9 mouse cellular contexts compared by ENCODE assay signal in the genomic region with DNA sequence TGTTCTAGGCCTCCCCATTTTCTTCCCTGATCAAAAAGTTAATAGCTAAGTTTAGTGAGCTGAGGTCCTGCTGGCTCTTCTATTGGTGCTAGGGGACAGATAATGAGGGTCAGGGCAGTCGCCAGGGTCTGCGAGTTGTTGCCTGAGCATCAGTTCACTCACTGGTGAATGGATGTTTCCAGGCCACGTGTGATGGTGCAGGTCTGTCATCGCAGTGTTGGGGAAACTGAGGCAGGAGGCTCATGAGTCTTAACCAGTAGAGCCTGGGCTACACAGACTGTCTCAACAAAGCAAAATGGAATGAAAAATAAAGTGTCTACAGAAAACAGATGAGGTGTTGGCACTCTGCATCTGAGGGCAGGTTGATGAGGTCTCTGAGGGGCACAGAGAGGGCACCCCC. TPM values are rescaled to one million over a fixed set of nuclear protein-coding genes. Genes with fewer than 3 reads are reported as not detected.
DNase-seq lines count a peak whose midpoint lies in the region; ATAC-seq and TF ChIP-seq lines count a peak whose summit lies in the region.
"Had no signal": no experiment of that assay in that cellular context is flagged by ENCODE, and none has a peak within 500 bp of the region (broad histone marks: within the 10 kb centered on the region; RNA-seq: fewer than 3 reads in every experiment).

No protein-coding gene starts in this region.

- H3K9me3 ChIP-seq in midbrain, embryonic 10.5 days (replicated peaks) = no peaks in the 10 kb centered on the region
- H3K9me3 ChIP-seq in midbrain, postnatal 0 days (ENCODE audit: low read length) = no peaks in the 10 kb centered on the region
- no peaks in the 10 kb centered on the region for H3K9me3 ChIP-seq in forebrain, embryonic 13.5 days (replicated peaks)
- no peaks in the 10 kb centered on the region for H3K9me3 ChIP-seq in limb, embryonic 13.5 days
- H3K9me3 ChIP-seq in stomach, embryonic 14.5 days (ENCODE audit: control insufficient read depth, low read depth, low read length) = no peaks in the 10 kb centered on the region

- no peak overlapping the region for H3K4me2 ChIP-seq in midbrain, postnatal 0 days (ENCODE audit: low read depth, low read length, poor library complexity, severe bottlenecking)
- peak overlapping the region; percentile 73 for H3K4me2 ChIP-seq in forebrain, embryonic 13.5 days
- peak overlapping the region; percentile 73 for H3K4me2 ChIP-seq in limb, embryonic 13.5 days (replicated peaks)
- peak overlapping the region; percentile 51 for H3K4me2 ChIP-seq in stomach, embryonic 14.5 days (replicated peaks; ENCODE audit: low read depth, low read length)

- peaks cover 39% of the 10 kb centered on the region for H3K27me3 ChIP-seq in midbrain, embryonic 10.5 days (ENCODE audit: low read depth, poor library complexity, severe bottlenecking)
- no peaks in the 10 kb centered on the region for H3K27me3 ChIP-seq in midbrain, postnatal 0 days (ENCODE audit: insufficient read depth, low read length)
- no peaks in the 10 kb centered on the region for H3K27me3 ChIP-seq in forebrain, embryonic 13.5 days
- H3K27me3 ChIP-seq in limb, embryonic 13.5 days = no peaks in the 10 kb centered on the region
- no peaks in the 10 kb centered on the region for H3K27me3 ChIP-seq in stomach, embryonic 14.5 days (ENCODE audit: control insufficient read depth, insufficient read depth, low read length)

- peak overlapping the region; percentile 93 for H3K27ac ChIP-seq in midbrain, embryonic 10.5 days (replicated peaks)
- no peak overlapping the region for H3K27ac ChIP-seq in midbrain, postnatal 0 days (ENCODE audit: low read depth, low read length)
- H3K27ac ChIP-seq in forebrain, embryonic 13.5 days = peak overlapping the region; percentile 89
- H3K27ac ChIP-seq in limb, embryonic 13.5 days = peak overlapping the region; percentile 99
- peak overlapping the region; percentile 95 for H3K27ac ChIP-seq in stomach, embryonic 14.5 days (ENCODE audit: low read length)

- DNase-seq in midbrain, embryonic 10.5 days (ENCODE audit: low spot score) = no peak
- no peak for DNase-seq in midbrain, postnatal 0 days (ENCODE audit: low spot score)
- DNase-seq in layer of hippocampus, adult 9-10 months (ENCODE audit: low spot score) = no peak
- no peak for DNase-seq in gastrocnemius, adult 18-20 months (ENCODE audit: low spot score)
- DNase-seq in yolk sac, embryonic 10.5 days (ENCODE audit: low spot score) = no peak

- 35% methylated on average over 4 of the region's 4 CpGs for WGBS in midbrain, embryonic 10.5 days
- 25% methylated on average over 4 of the region's 4 CpGs for WGBS in midbrain, postnatal 0 days
- 15% methylated on average over 4 of the region's 4 CpGs for WGBS in forebrain, embryonic 13.5 days
- 21% methylated on average over 4 of the region's 4 CpGs for WGBS in limb, embryonic 13.5 days
- WGBS in stomach, embryonic 14.5 days = 25% methylated on average over 4 of the region's 4 CpGs

- H3K4me1 ChIP-seq in midbrain, embryonic 10.5 days = peaks cover 65% of the 10 kb centered on the region
- peaks cover 9% of the 10 kb centered on the region for H3K4me1 ChIP-seq in midbrain, postnatal 0 days (ENCODE audit: insufficient read depth, low read length)
- H3K4me1 ChIP-seq in forebrain, embryonic 13.5 days = peaks cover 65% of the 10 kb centered on the region
- H3K4me1 ChIP-seq in limb, embryonic 13.5 days = peaks cover 59% of the 10 kb centered on the region
- peaks cover 51% of the 10 kb centered on the region for H3K4me1 ChIP-seq in stomach, embryonic 14.5 days (ENCODE audit: control insufficient read depth, insufficient read depth, low read length)

- H3K36me3 ChIP-seq in midbrain, embryonic 10.5 days = no peaks in the 10 kb centered on the region
- H3K36me3 ChIP-seq in midbrain, postnatal 0 days (ENCODE audit: insufficient read depth, low read length) = no peaks in the 10 kb centered on the region
- H3K36me3 ChIP-seq in forebrain, embryonic 13.5 days (ENCODE audit: poor library complexity, severe bottlenecking) = no peaks in the 10 kb centered on the region
- H3K36me3 ChIP-seq in limb, embryonic 13.5 days = no peaks in the 10 kb centered on the region
- H3K36me3 ChIP-seq in stomach, embryonic 14.5 days (ENCODE audit: control insufficient read depth, insufficient read depth, low read length) = peaks cover 5% of the 10 kb centered on the region; the same call in 1 of the 2 replicates

- H3K9ac ChIP-seq in midbrain, postnatal 0 days (replicated peaks; ENCODE audit: low read length, poor library complexity, severe bottlenecking) = no peak overlapping the region
- H3K9ac ChIP-seq in forebrain, embryonic 13.5 days = no peak overlapping the region
- peak overlapping the region; percentile 76; the same call in 1 of the 2 replicates for H3K9ac ChIP-seq in limb, embryonic 13.5 days
- no peak overlapping the region for H3K9ac ChIP-seq in stomach, embryonic 14.5 days (replicated peaks; ENCODE audit: low read depth, low read length)

- ATAC-seq in midbrain, postnatal 0 days (ENCODE audit: low FRiP score) = no peak
- no peak for ATAC-seq in forebrain, embryonic 13.5 days
- no peak for ATAC-seq in limb, embryonic 13.5 days (ENCODE audit: low FRiP score, low read depth)
- no peak for ATAC-seq in stomach, embryonic 14.5 days (ENCODE audit: insufficient number of reproducible peaks, insufficient read depth, low FRiP score, low read depth)

- no peak for TF ChIP-seq CTCF in midbrain, postnatal 0 days (IDR thresholded peaks at IDR 0.05)

- H3K4me3 ChIP-seq in midbrain, embryonic 10.5 days = peak overlapping the region; percentile 63
- H3K4me3 ChIP-seq in midbrain, postnatal 0 days (ENCODE audit: low read depth, low read length) = no peak overlapping the region
- no peak overlapping the region for H3K4me3 ChIP-seq in forebrain, embryonic 13.5 days
- no peak overlapping the region for H3K4me3 ChIP-seq in limb, embryonic 13.5 days
- 0 out of 2 replicates have a peak overlapping the region, but pooled peaks have one; percentile 40 for H3K4me3 ChIP-seq in stomach, embryonic 14.5 days (ENCODE audit: low read depth, low read length)

RNA-seq across cellular contexts. Expression of a gene that starts 13.9 kb away (rescaled TPM):
- polyA plus RNA-seq in midbrain, embryonic 10.5 days (2016; fragmentation: Nextera tagmentation; extraction: Ambion mirVana) = 3.0 and 5.6 TPM in 2 replicates
- total RNA-seq in midbrain, postnatal 0 days (2014; rRNA removed) = 0.27 and 4.6 TPM in 2 replicates
- 14.0 and 15.3 TPM in 2 replicates for polyA plus RNA-seq in midbrain, postnatal 0 days (2015; fragmentation: Nextera tagmentation; extraction: Ambion mirVana)
- 4.7 and 6.5 TPM in 2 replicates for polyA plus RNA-seq in forebrain, embryonic 13.5 days (2015; fragmentation: Nextera tagmentation; extraction: Ambion mirVana)
- 5.7 TPM in 2 replicates for polyA plus RNA-seq in limb, embryonic 13.5 days (2015; fragmentation: Nextera tagmentation; extraction: Ambion mirVana)
- 3.3 and 5.0 TPM in 2 replicates for polyA plus RNA-seq in stomach, embryonic 14.5 days (2014; fragmentation: Nextera tagmentation; extraction: Ambion mirVana)
- total RNA-seq in gastrocnemius, adult 18-20 months (2021) = under 1 TPM in 1 of 2 experiments, not detected in 1; 0.82 TPM
- total RNA-seq: hematopoietic stem cell, adult 5-6 weeks had no signal

RNA-seq across cellular contexts. Expression of a gene that starts 38.0 kb away (rescaled TPM):
- 30.4 and 39.5 TPM in 2 replicates for polyA plus RNA-seq in midbrain, embryonic 10.5 days (2016; fragmentation: Nextera tagmentation; extraction: Ambion mirVana)
- 37.7 and 41.8 TPM in 2 replicates for total RNA-seq in midbrain, postnatal 0 days (2014; rRNA removed)
- polyA plus RNA-seq in midbrain, postnatal 0 days (2015; fragmentation: Nextera tagmentation; extraction: Ambion mirVana) = 11.8 and 11.9 TPM in 2 replicates
- polyA plus RNA-seq in forebrain, embryonic 13.5 days (2015; fragmentation: Nextera tagmentation; extraction: Ambion mirVana) = 43.1 and 44.0 TPM in 2 replicates
- polyA plus RNA-seq in limb, embryonic 13.5 days (2015; fragmentation: Nextera tagmentation; extraction: Ambion mirVana) = 23.5 and 23.9 TPM in 2 replicates
- polyA plus RNA-seq in stomach, embryonic 14.5 days (2014; fragmentation: Nextera tagmentation; extraction: Ambion mirVana) = 9.3 and 9.5 TPM in 2 replicates
- total RNA-seq in gastrocnemius, adult 18-20 months (2021) = 1 to 10 TPM; 6.6 to 7.2 TPM

RNA-seq across cellular contexts. Expression of a gene that starts 50.6 kb away (rescaled TPM):
- 363 and 389 TPM in 2 replicates for polyA plus RNA-seq in midbrain, embryonic 10.5 days (2016; fragmentation: Nextera tagmentation; extraction: Ambion mirVana)
- 110 and 143 TPM in 2 replicates for total RNA-seq in midbrain, postnatal 0 days (2014; rRNA removed)
- polyA plus RNA-seq in midbrain, postnatal 0 days (2015; fragmentation: Nextera tagmentation; extraction: Ambion mirVana) = 274 and 297 TPM in 2 replicates
- 294 and 310 TPM in 2 replicates for polyA plus RNA-seq in forebrain, embryonic 13.5 days (2015; fragmentation: Nextera tagmentation; extraction: Ambion mirVana)
- 325 and 338 TPM in 2 replicates for polyA plus RNA-seq in limb, embryonic 13.5 days (2015; fragmentation: Nextera tagmentation; extraction: Ambion mirVana)
- polyA plus RNA-seq in stomach, embryonic 14.5 days (2014; fragmentation: Nextera tagmentation; extraction: Ambion mirVana) = 341 and 358 TPM in 2 replicates
- total RNA-seq in gastrocnemius, adult 18-20 months (2021) = 100 to 1,000 TPM; 185 to 187 TPM

RNA-seq across cellular contexts. Expression of a gene that starts 51.0 kb away (rescaled TPM):
- polyA plus RNA-seq in midbrain, embryonic 10.5 days (2016; fragmentation: Nextera tagmentation; extraction: Ambion mirVana) = 2.4 TPM in 2 replicates
- 5.6 and 5.7 TPM in 2 replicates for total RNA-seq in midbrain, postnatal 0 days (2014; rRNA removed)
- 2.2 and 2.4 TPM in 2 replicates for polyA plus RNA-seq in midbrain, postnatal 0 days (2015; fragmentation: Nextera tagmentation; extraction: Ambion mirVana)
- 2.2 and 2.3 TPM in 2 replicates for polyA plus RNA-seq in forebrain, embryonic 13.5 days (2015; fragmentation: Nextera tagmentation; extraction: Ambion mirVana)
- polyA plus RNA-seq in limb, embryonic 13.5 days (2015; fragmentation: Nextera tagmentation; extraction: Ambion mirVana) = 1.6 and 2.0 TPM in 2 replicates
- polyA plus RNA-seq in stomach, embryonic 14.5 days (2014; fragmentation: Nextera tagmentation; extraction: Ambion mirVana) = 0.59 and 0.94 TPM in 2 replicates
- total RNA-seq in gastrocnemius, adult 18-20 months (2021) = under 1 TPM; 0.31 to 0.57 TPM

RNA-seq across cellular contexts. Expression of a gene that starts 51.1 kb away (rescaled TPM):
- 14.0 and 18.1 TPM in 2 replicates for polyA plus RNA-seq in midbrain, embryonic 10.5 days (2016; fragmentation: Nextera tagmentation; extraction: Ambion mirVana)
- total RNA-seq in midbrain, postnatal 0 days (2014; rRNA removed) = 86.1 and 101 TPM in 2 replicates
- polyA plus RNA-seq in midbrain, postnatal 0 days (2015; fragmentation: Nextera tagmentation; extraction: Ambion mirVana) = 65.9 and 70.7 TPM in 2 replicates
- polyA plus RNA-seq in forebrain, embryonic 13.5 days (2015; fragmentation: Nextera tagmentation; extraction: Ambion mirVana) = 18.6 and 24.1 TPM in 2 replicates
- polyA plus RNA-seq in limb, embryonic 13.5 days (2015; fragmentation: Nextera tagmentation; extraction: Ambion mirVana) = 27.6 and 29.3 TPM in 2 replicates
- polyA plus RNA-seq in stomach, embryonic 14.5 days (2014; fragmentation: Nextera tagmentation; extraction: Ambion mirVana) = 17.9 and 18.2 TPM in 2 replicates
- total RNA-seq in gastrocnemius, adult 18-20 months (2021) = 10 to 100 TPM; 15.8 to 16.3 TPM

Comparison
In these comparisons a context has a peak if more than half of its experiments do, and no peak if none do; other contexts are left out.
1. H3K4me3 ChIP-seq: peak in midbrain, embryonic 10.5 days (single experiment) and stomach, embryonic 14.5 days (single experiment); none in midbrain, postnatal 0 days (single experiment), forebrain, embryonic 13.5 days (single experiment) and limb, embryonic 13.5 days (single experiment).